ENCODE assay signal across 15 mouse cellular contexts in the genomic region with DNA sequence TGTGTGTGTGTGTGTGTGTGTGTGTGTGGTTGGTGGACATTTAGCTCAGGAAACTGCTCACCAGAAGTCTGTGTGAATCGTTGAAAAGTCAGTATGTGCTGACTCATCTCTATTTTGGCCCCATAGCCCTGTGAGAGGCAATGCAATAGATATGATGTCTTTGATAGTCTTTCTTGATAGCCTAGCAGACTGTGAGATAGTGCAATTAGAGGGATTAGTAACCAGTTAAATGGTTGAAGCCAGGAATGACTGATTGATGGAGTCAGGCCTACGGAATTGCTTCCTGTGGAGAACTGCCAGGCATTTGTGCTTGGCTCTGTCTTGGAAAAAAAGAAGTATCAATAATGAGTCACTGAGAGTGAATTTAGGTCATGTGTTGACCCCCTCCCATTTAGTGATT.
DNase-seq lines count a peak whose midpoint lies in the region; ATAC-seq and TF ChIP-seq lines count a peak whose summit lies in the region.
"Had no signal": no experiment of that assay in that cellular context is flagged by ENCODE, and none has a peak within 500 bp of the region (broad histone marks: within the 10 kb centered on the region; RNA-seq: fewer than 3 reads in every experiment).

No protein-coding gene starts in this region.

- no peaks in the 10 kb centered on the region for H3K4me1 ChIP-seq in heart, embryonic 11.5 days (ENCODE audit: control insufficient read depth, insufficient read depth, low read length)
- no peaks in the 10 kb centered on the region for H3K4me1 ChIP-seq in lung, adult 2 months (ENCODE audit: control insufficient read depth, insufficient read depth, low read length)
- H3K4me1 ChIP-seq: embryonic facial prominence, embryonic 15.5 days; liver, embryonic 13.5 days; neural tube, embryonic 12.5 days had no signal

- TF ChIP-seq POLR2A in lung, adult 2 months (IDR thresholded peaks at IDR 0.05; ENCODE audit: borderline replicate concordance, extremely low read depth, low read depth, low read length): no peak

- H3K4me2 ChIP-seq in heart, embryonic 11.5 days: no peak overlapping the region
- H3K4me2 ChIP-seq: embryonic facial prominence, embryonic 15.5 days; liver, embryonic 13.5 days; neural tube, embryonic 12.5 days had no signal

- no peak for TF ChIP-seq CTCF in lung, adult 2 months (IDR thresholded peaks at IDR 0.05; ENCODE audit: insufficient read depth, low read length)

- H3K4me3 ChIP-seq in heart, embryonic 11.5 days (ENCODE audit: low read depth, low read length): no peak overlapping the region
- H3K4me3 ChIP-seq in lung, adult 2 months (replicated peaks; ENCODE audit: extremely low read depth, low read depth, low read length): no peak overlapping the region
- H3K4me3 ChIP-seq: embryonic facial prominence, embryonic 15.5 days; limb, embryonic 10.5 days; liver, embryonic 13.5 days; neural tube, embryonic 12.5 days had no signal

- peak; percentile 81 for DNase-seq in heart, adult 11 months
- DNase-seq in lung, postnatal 10 days: peak; percentile 37
- DNase-seq in lung, adult 2 months: no peak
- peak; percentile 69 for DNase-seq in MN1 (ENCODE audit: low spot score)
- DNase-seq in heart, postnatal 10 days: peak; percentile 33 to 54
- no peak for DNase-seq in B cell, adult 2 months
- no peak for DNase-seq in frontal cortex, postnatal 14 days (ENCODE audit: low spot score in 2 of 2)
- DNase-seq: cerebellum, adult 11-12 months; layer of hippocampus, postnatal 36 days; liver, embryonic 13.5 days had no signal

- no peaks in the 10 kb centered on the region for H3K36me3 ChIP-seq in heart, embryonic 11.5 days (ENCODE audit: control insufficient read depth, insufficient read depth, low read length)
- H3K36me3 ChIP-seq: embryonic facial prominence, embryonic 15.5 days; limb, embryonic 10.5 days; liver, embryonic 13.5 days; neural tube, embryonic 12.5 days had no signal

- H3K9ac ChIP-seq in heart, embryonic 11.5 days (ENCODE audit: low read depth, low read length): no peak overlapping the region
- H3K9ac ChIP-seq: embryonic facial prominence, embryonic 15.5 days; liver, embryonic 13.5 days; neural tube, embryonic 12.5 days had no signal

- H3K27ac ChIP-seq in heart, embryonic 11.5 days (ENCODE audit: low read depth, low read length): no peak overlapping the region
- H3K27ac ChIP-seq: embryonic facial prominence, embryonic 15.5 days; limb, embryonic 10.5 days; liver, embryonic 13.5 days; neural tube, embryonic 12.5 days had no signal

- no peak for ATAC-seq in heart, embryonic 11.5 days (replicated peaks; ENCODE audit: insufficient number of reproducible peaks, low FRiP score, low TSS enrichment)
- ATAC-seq: forebrain, embryonic 14.5 days had no signal

- WGBS in heart, embryonic 11.5 days (ENCODE audit: insufficient replicate concordance): 69% methylated on average over 2 of the region's 2 CpGs
- WGBS in lung, adult 2 months: 51% methylated on average over 2 of the region's 2 CpGs

- no peaks in the 10 kb centered on the region for H3K9me3 ChIP-seq in heart, embryonic 11.5 days (replicated peaks; ENCODE audit: control insufficient read depth, low read length)
- H3K9me3 ChIP-seq: embryonic facial prominence, embryonic 15.5 days; limb, embryonic 10.5 days; liver, embryonic 13.5 days; neural tube, embryonic 12.5 days had no signal

- intact Hi-C loops in heart, postnatal 10 days (cut with DNase I): no loop called here

- no peaks in the 10 kb centered on the region for H3K27me3 ChIP-seq in heart, embryonic 11.5 days (ENCODE audit: control insufficient read depth, insufficient read depth, low read length)
- H3K27me3 ChIP-seq: embryonic facial prominence, embryonic 15.5 days; liver, embryonic 13.5 days; neural tube, embryonic 12.5 days had no signal

Comparison
In these comparisons a context has a peak if more than half of its experiments do, and no peak if none do; other contexts are left out.
1. DNase-seq: peak in heart, adult 11 months (single experiment), lung, postnatal 10 days (single experiment), MN1 (single experiment) and heart, postnatal 10 days (2 of 2); none in lung, adult 2 months (single experiment), B cell, adult 2 months (0 of 2) and frontal cortex, postnatal 14 days (0 of 2).